Mouse (Mus musculus): Measurements from ENCODE around the gene Kmt2b. TPM values are rescaled to one million over a fixed set of nuclear protein-coding genes. Genes with fewer than 3 reads are reported as not detected.

Gene Kmt2b
- total RNA-seq, 2 experiments from 2014 or later = 22.6 to 26.9 TPM

- intact Hi-C loops (cut with DNase I) = loop anchor here (5.0 kb wide), 1 partner anchor 59 kb away; the partner anchor contains the start of gene Prodh2
- no peak for DNase-seq
These were observed 37.0 kb downstream of the Kmt2b start for GRCm38 (mm10) chr7:30551445-30552101.

DNA sequence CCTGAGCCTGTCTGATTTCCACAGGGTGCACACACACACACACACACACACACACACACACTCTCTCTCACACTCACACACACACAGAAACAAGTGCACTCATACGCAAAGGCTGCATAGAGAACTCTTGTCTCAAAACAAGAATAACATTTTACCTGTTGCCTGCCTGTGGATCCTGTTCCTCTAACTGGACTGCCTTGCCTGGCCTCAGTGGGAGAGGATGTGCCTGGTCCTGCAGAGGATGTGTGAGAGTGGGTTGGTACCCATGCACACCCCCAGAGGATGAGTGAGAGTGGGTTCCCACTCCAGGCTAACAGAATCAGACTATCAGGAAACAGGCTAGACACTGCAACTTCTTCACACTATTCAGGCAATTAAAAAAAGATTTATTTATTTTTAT, 37.9 kb downstream of the Kmt2b start:
- DNase-seq = no peak
- intact Hi-C loops (cut with DNase I) = loop anchor here (5.0 kb wide), 1 partner anchor 58 kb away; the partner anchor contains the start of gene Prodh2

- intact Hi-C loops (cut with DNase I) = loop anchor here (5.0 kb wide), 1 partner anchor 58 kb away; the partner anchor contains the start of gene Prodh2
- DNase-seq = no peak
These were observed 38.6 kb downstream of the Kmt2b start for GRCm38 (mm10) chr7:30549880-30550279.

DNA sequence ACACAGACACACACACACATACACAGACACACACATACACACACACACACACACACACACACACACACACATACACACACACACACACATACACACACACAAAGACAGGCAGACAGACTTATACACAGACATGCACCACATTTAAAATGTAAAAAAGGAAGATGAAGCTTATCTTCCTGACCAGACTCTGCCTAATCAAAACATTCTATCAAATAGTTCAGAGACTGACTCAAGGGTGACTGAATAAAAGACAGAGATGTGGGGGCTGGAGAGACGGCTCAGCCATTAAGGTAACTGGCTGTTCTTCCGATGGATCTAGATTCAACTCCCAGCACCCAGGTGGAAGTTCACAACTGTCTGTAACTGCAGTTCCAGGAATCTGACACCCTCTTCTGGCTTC, 44.2 kb downstream of the Kmt2b start:
- intact Hi-C loops (cut with DNase I) = no loop called here
- DNase-seq = no peak

- intact Hi-C loops (cut with DNase I) = no loop called here
- no peak for DNase-seq
These were observed 48.0 kb downstream of the Kmt2b start for GRCm38 (mm10) chr7:30540572-30540971.

- DNase-seq = peak; percentile 96 to 97
- intact Hi-C loops (cut with DNase I) = no loop called here
These were observed 53.6 kb downstream of the Kmt2b start, which contains the start of gene Arhgap33 for GRCm38 (mm10) chr7:30534633-30535577. Gene Arhgap33 (minus strand): TSS chr7:30535060.

DNA sequence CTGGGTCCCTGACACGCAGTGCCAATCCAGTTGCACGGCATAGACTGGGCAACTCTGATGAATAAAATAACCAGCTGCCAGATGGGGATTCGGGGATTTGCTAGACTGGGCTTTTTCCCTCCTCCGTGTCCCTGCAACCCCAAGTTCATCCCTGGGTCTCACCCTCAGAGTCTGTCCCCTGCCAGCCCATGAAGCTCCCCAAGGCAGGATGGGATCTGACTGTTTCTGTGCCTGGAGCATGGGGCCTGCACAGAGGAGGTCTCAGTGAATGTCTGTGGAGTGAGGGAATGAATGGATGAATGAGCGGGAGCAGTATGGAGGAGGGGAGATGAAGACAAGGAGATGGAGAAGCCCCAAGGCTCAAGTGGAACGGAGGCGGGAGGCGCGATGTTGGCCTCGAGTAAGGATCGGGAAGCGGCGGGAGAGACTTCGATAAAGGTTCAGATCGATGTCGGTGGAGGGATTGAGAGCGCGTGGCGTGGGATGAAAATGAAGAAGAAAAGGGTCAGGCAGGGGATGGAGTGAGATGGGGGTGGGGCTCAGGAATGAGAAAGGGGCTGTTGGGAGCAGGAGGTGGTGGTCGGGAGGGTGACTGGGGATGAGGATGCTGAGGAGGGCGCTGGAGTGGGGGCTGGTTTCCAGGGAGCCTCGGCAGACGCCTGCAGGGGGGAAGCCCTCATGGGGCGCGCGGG, 54.4 kb downstream of the Kmt2b start:
- intact Hi-C loops (cut with DNase I) = no loop called here
- no peak for DNase-seq

DNA sequence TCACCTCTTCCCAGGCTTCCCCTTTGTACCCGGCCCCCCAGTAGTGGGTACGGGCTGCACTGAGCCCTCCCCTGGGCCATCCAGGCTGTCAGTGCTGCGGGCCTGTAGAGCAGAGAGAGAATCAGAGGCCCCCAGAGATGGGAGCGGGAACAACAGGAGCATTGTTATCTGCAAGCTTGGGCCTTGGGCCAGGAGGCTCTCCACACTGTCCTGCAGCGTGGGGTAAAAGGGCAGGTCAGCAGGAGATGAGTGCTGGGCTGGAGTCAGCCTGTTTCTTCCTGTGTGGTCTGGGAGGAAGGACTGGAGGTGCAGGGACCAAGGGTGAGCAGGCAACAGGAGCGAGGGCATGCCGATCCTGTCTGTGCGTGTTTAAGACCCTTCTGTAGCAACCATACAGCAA, 55.6 kb downstream of the Kmt2b start:
- DNase-seq = peak; percentile 43 to 55

GRCm38 (mm10) chr7:30531291-30531815, 57.2 kb downstream of the Kmt2b start:
- intact Hi-C loops (cut with DNase I) = no loop called here
- peak in 1 of 2 experiments; percentile 1 for DNase-seq

More for the DNA sequence above, 55.6 kb downstream of the Kmt2b start:
- intact Hi-C loops (cut with DNase I) = no loop called here

DNA sequence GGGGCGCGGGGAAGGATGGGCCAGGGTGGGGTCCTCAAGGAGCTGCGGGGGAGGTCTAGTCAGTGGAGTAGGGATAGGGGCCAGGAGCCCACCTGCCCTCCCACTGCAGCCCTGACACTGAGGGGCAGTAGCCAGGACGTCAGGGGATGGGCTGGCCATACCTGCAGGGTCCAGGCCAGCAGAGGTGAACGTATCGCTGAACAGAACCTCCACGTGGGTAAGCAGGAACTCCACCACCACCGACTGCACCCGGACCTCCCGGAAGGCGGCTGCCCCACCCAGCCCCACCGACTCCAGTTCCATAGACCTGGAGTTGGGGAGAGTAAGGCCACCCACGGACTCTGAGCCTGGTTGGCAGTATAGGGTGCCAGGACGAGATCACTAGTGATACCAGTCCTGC, 61.5 kb downstream of the Kmt2b start:
- no peak for DNase-seq
- intact Hi-C loops (cut with DNase I) = no loop called here

DNA sequence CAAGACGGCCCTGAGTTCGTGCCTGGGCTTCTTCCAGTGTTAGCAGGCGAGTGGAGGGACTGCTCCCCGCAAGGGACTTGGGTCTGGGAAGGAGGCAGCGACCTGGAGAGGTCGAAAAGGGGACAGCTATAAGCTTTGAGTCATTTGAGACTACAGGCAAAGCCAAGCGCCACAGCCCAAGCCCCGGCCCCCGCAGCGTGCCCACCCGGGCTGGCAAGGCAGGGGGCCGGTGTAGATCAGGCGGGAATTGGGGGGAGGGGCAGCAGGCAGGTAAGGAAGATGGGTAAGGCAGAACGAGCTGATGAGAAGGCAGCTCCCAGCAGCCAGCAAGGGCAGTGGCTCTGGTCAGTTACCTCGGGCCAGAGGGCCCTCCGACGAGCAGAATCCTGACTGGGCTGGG, 62.1 kb downstream of the Kmt2b start:
- DNase-seq = no peak
- intact Hi-C loops (cut with DNase I) = no loop called here

GRCm38 (mm10) chr7:30525954-30526353, 62.6 kb downstream of the Kmt2b start:
- DNase-seq = no peak
- intact Hi-C loops (cut with DNase I) = no loop called here

DNA sequence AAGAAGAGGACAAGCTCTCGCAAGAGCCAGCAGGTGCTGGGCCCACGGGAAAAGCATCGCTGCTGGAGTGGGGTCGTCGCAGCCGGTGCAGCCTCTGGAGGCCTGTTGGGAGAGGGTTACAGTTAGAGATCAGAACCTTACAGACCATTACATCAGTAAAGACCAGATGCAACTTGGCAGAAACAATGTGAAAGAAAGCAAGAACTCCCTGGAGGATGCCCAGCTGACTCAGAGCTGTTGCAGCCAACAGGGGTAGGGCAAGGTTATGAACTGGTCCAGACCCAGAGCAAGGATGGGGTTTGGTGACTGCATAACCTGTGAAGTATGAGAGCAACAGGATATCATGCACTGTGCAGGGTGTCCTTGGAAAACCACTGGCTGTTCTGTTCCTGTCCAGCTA, 64.0 kb downstream of the Kmt2b start:
- no peak for DNase-seq
- intact Hi-C loops (cut with DNase I) = no loop called here

DNA sequence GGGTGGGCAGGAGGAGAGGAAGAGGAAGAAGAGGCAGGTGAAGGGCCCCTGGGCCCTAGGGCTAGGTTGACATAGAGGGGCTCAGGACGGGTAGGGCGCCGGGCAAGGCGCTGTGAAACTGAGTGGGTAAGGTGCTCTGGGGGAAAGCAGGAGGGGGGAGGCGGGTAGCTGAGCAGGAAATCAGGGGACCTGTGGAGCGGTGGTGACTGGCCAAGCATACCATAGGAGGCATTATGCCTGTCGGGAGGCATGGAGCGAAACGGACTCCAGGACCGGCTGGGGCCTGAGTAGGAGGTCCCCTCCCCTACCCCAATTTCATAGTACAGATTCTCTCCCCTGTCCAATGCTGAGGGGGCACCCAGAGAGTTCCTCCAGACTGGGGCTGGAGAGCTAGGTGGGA, 65.7 kb downstream of the Kmt2b start:
- intact Hi-C loops (cut with DNase I) = no loop called here
- no peak for DNase-seq

- no peak for DNase-seq
- intact Hi-C loops (cut with DNase I) = no loop called here
These were observed 67.7 kb downstream of the Kmt2b start for GRCm38 (mm10) chr7:30520856-30521255.

- DNase-seq = no peak
- intact Hi-C loops (cut with DNase I) = no loop called here
These were observed 68.1 kb downstream of the Kmt2b start for GRCm38 (mm10) chr7:30520396-30520795.
